Mouse (Mus musculus) heart, postnatal 4 days (tissue): ENCODE measurements around the gene Ell. TPM values are rescaled to one million over a fixed set of nuclear protein-coding genes. Genes with fewer than 3 reads are reported as not detected.

ENCODE experiments used
- DNase-seq: peaks from one replicate; pipeline ENCODE4 v3.0.0; 2021
- total RNA-seq, 2 experiments: library from RNA; stranded (reverse); gene quantifications; 2 replicates each; pipeline ENCODE4 v1.2.3; 2021

Gene Ell
- total RNA-seq, 2 experiments from 2014 or later: 16.7 to 17.6 TPM

GRCm38 (mm10) chr8:70599507-70600290 is 60.4 kb downstream of the Ell start:
- no peak for DNase-seq

GRCm38 (mm10) chr8:70600473-70601270 is 61.4 kb downstream of the Ell start:
- peak; percentile 56 for DNase-seq

- peak; percentile 86 for DNase-seq
These were observed 62.0 kb downstream of the Ell start for GRCm38 (mm10) chr8:70601271-70601649.

GRCm38 (mm10) chr8:70602139-70602811 is 63.0 kb downstream of the Ell start:
- DNase-seq: no peak

- no peak for DNase-seq
These were observed 65.3 kb downstream of the Ell start for GRCm38 (mm10) chr8:70604558-70604957.

GRCm38 (mm10) chr8:70605871-70606779 is 66.9 kb downstream of the Ell start:
- DNase-seq: no peak

- no peak for DNase-seq
These were observed 67.7 kb downstream of the Ell start for GRCm38 (mm10) chr8:70606780-70607602.

- no peak for DNase-seq
These were observed 68.3 kb downstream of the Ell start for GRCm38 (mm10) chr8:70607603-70607897.

GRCm38 (mm10) chr8:70607898-70608748 is 68.9 kb downstream of the Ell start:
- DNase-seq: peak; percentile 59

- no peak for DNase-seq
These were observed 69.6 kb downstream of the Ell start, which contains the start of gene Ssbp4 for GRCm38 (mm10) chr8:70608749-70609367. TSS of gene Ssbp4 (minus strand) at chr8:70608872.

- DNase-seq: peak; percentile 93
These were observed 70.2 kb downstream of the Ell start for GRCm38 (mm10) chr8:70609368-70609848.

- peak; percentile 91 for DNase-seq
These were observed 70.9 kb downstream of the Ell start for GRCm38 (mm10) chr8:70609849-70610795.

- peak; percentile 94 for DNase-seq
These were observed 71.8 kb downstream of the Ell start for GRCm38 (mm10) chr8:70610796-70611771.

GRCm38 (mm10) chr8:70611849-70612248 is 72.6 kb downstream of the Ell start:
- peak; percentile 95 for DNase-seq

- no peak for DNase-seq
These were observed 74.5 kb downstream of the Ell start for GRCm38 (mm10) chr8:70613763-70614162.

- DNase-seq: no peak
These were observed 75.2 kb downstream of the Ell start for GRCm38 (mm10) chr8:70614469-70614868.

GRCm38 (mm10) chr8:70615281-70615680 is 76.0 kb downstream of the Ell start:
- no peak for DNase-seq
